Mouse (Mus musculus): Measurements from ENCODE around the gene Igsf3.

Gene Igsf3

GRCm38 (mm10) chr3:101376538-101377247, at the start of gene Igsf3:
TSS of gene Igsf3 (plus strand) at chr3:101377083.
- DNase-seq = peak; percentile 81 to 92

- DNase-seq = no peak
These were observed 49.6 kb upstream of the Igsf3 start for GRCm38 (mm10) chr3:101327248-101327647.

GRCm38 (mm10) chr3:101328617-101329016, 48.3 kb upstream of the Igsf3 start:
- DNase-seq = no peak

- DNase-seq = no peak
These were observed 33.5 kb upstream of the Igsf3 start for GRCm38 (mm10) chr3:101343199-101343924.

- DNase-seq = no peak
These were observed 32.6 kb upstream of the Igsf3 start for GRCm38 (mm10) chr3:101344246-101344645.

- DNase-seq = no peak
These were observed 31.6 kb upstream of the Igsf3 start for GRCm38 (mm10) chr3:101345299-101345698.

GRCm38 (mm10) chr3:101346806-101347205, 30.1 kb upstream of the Igsf3 start:
- no peak for DNase-seq

- DNase-seq = no peak
These were observed 28.3 kb upstream of the Igsf3 start for GRCm38 (mm10) chr3:101348501-101349161.

GRCm38 (mm10) chr3:101349542-101350307, 27.2 kb upstream of the Igsf3 start:
- DNase-seq = no peak

- no peak for DNase-seq
These were observed 26.5 kb upstream of the Igsf3 start for GRCm38 (mm10) chr3:101350406-101350805.

GRCm38 (mm10) chr3:101354490-101354889, 22.4 kb upstream of the Igsf3 start:
- peak in 1 of 2 experiments; percentile 49 for DNase-seq

- no peak for DNase-seq
These were observed 21.2 kb upstream of the Igsf3 start for GRCm38 (mm10) chr3:101355702-101356101.

- no peak for DNase-seq
These were observed 20.0 kb upstream of the Igsf3 start for GRCm38 (mm10) chr3:101356583-101357553.

- DNase-seq = no peak
These were observed 16.1 kb upstream of the Igsf3 start for GRCm38 (mm10) chr3:101360832-101361231.

- DNase-seq = no peak
These were observed 14.5 kb upstream of the Igsf3 start for GRCm38 (mm10) chr3:101362391-101362790.

GRCm38 (mm10) chr3:101363574-101363973, 13.3 kb upstream of the Igsf3 start:
- DNase-seq = no peak

GRCm38 (mm10) chr3:101365081-101365612, 11.7 kb upstream of the Igsf3 start:
- no peak for DNase-seq

GRCm38 (mm10) chr3:101365911-101366310, 11.0 kb upstream of the Igsf3 start:
- DNase-seq = no peak

- no peak for DNase-seq
These were observed 9.5 kb upstream of the Igsf3 start for GRCm38 (mm10) chr3:101367372-101367771.

GRCm38 (mm10) chr3:101369301-101369881, 7.5 kb upstream of the Igsf3 start:
- peak; percentile 43 for DNase-seq

Measured in kidney, postnatal 25 days (tissue).